Mouse (Mus musculus) neural tube, embryonic 11.5 days (tissue): ENCODE data around the gene Rtcb. TPM values are rescaled to one million over a fixed set of nuclear protein-coding genes. Genes with fewer than 3 reads are reported as not detected.

Source experiments
- ATAC-seq: fragments of 200-750 bp; cut with Nextera tagmentation; 2 replicates; pipeline ENCODE4 v1.8.0; 2017; ENCODE audit warnings: moderate number of reproducible peaks, mild to moderate bottlenecking, moderate TSS enrichment, moderate library complexity; ENCODE audit not compliant: insufficient read depth, low FRiP score, low TSS enrichment
- DNase-seq: peaks from one replicate; pipeline ENCODE4 v3.0.0-alpha.2; 2015; ENCODE audit warnings: low spot score
- H3K27ac ChIP-seq: fragments of 300-500 bp; sonication (generic); 2 replicates; pipeline ENCODE4 v1.5.1; 2014; ENCODE audit warnings: low read depth, mild to moderate bottlenecking, low read length
- H3K27me3 ChIP-seq: fragments of 300-500 bp; sonication (generic); 2 replicates; pipeline ENCODE4 v1.6.1; 2014; ENCODE audit warnings: mild to moderate bottlenecking, low read length, mixed read lengths; ENCODE audit not compliant: control insufficient read depth, insufficient read depth
- H3K36me3 ChIP-seq: fragments of 300-500 bp; sonication (generic); 2 replicates; pipeline ENCODE4 v1.6.1; 2014; ENCODE audit warnings: mild to moderate bottlenecking, low read length, moderate library complexity, mixed read lengths; ENCODE audit not compliant: control insufficient read depth, insufficient read depth
- H3K4me1 ChIP-seq: fragments of 300-500 bp; sonication (generic); 2 replicates; pipeline ENCODE4 v1.6.1; 2014; ENCODE audit warnings: low read length, mixed read lengths; ENCODE audit not compliant: control insufficient read depth, insufficient read depth
- H3K4me2 ChIP-seq: fragments of 300-500 bp; sonication (generic); 2 replicates; pipeline ENCODE4 v1.6.1; 2014; ENCODE audit warnings: low read depth, mild to moderate bottlenecking, moderate library complexity
- H3K4me3 ChIP-seq: fragments of 300-500 bp; sonication (generic); 2 replicates; pipeline ENCODE4 v1.5.1; 2014; ENCODE audit warnings: low read depth, low read length
- H3K9ac ChIP-seq: fragments of 300-500 bp; sonication (generic); 2 replicates; pipeline ENCODE4 v1.6.1; 2014; ENCODE audit warnings: mild to moderate bottlenecking, low read length
- H3K9me3 ChIP-seq: fragments of 300-500 bp; sonication (generic); 2 replicates; pipeline ENCODE4 v1.6.1; 2016; ENCODE audit warnings: low read length; ENCODE audit not compliant: control insufficient read depth
- WGBS: fragments of 180-500 bp; shearing (Covaris S2); extraction: QIAGEN DNeasy Blood & Tissue Kit; methylation state at CpG from one replicate; pipeline ENCODE4 v1.1.7; 2014; 5-methylcytosine and 5-hydroxymethylcytosine counted together
- polyA plus RNA-seq: library from polyadenylated mRNA; unstranded; fragments of >200 nt; fragmentation: Nextera tagmentation; extraction: Ambion mirVana; gene quantifications from 2 replicates; pipeline ENCODE4 v1.2.1, GENCODE M21; 2014

The Rtcb gene
- polyA plus RNA-seq, 1 experiment from 2014 or later: 194 TPM

DNA sequence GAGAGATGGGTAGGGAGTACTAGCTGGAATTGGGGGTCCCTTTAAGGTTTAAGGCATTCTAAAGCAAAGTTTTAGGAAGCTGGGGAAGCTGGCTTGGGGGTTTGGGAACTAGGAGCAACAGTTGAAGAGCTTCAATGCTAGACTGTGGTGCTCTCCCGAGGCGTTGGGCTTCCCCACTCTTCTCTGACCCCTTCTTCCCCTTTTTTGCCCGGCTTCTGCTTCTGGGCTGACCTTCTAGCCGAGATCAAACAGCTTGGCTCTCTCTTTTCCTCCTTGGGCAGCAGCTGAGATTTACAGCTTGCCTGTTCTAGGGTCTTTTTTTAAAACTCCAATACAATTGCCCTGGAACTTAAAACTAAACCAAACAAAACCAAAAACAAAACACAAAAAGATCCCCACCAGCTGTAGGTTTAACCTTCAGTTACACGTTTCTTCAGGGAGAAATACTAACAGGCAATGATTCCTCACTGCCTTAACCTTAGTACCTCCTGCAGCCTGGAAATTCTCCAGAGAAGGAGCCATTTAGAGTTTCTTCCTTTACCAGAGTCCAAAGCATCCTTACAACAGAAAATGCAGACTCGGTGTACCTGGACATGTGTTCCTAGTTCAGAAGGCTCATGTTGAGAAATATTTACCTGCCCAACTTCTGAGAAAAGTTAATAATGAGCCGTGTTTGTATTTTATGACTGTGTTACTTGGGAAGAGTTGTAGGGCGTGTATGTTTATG, 12.4 kb upstream of the Rtcb start:
- no peak for ATAC-seq
- WGBS: 45% methylated on average over 8 of the region's 8 CpGs

DNA sequence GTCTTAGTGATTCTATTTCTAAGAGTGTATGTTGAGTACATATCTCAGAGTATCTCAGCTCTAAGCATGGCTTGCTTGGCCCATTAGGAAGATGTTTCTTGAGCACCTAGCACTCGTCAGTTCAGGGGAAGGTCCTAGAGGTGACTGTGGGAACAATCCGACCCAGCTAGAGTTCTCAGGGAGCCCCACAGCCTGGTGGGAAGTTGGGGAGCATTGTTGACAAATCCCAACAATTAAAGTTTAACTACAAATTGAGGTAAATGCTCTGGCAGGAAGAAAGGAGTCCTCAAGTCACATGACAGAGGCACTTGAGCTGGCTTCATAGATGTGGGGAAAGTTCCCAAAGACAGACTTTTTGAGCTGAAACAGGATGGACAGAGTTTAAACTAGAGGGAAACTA, 11.1 kb upstream of the Rtcb start:
- no peaks in the 10 kb centered on the region for H3K4me1 ChIP-seq
- H3K9ac ChIP-seq: no peak overlapping the region
- 56% methylated on average over 2 of the region's 2 CpGs for WGBS
- ATAC-seq (no peak), DNase-seq (no peak)
- H3K4me2 ChIP-seq: no peak overlapping the region
- H3K27ac ChIP-seq: no peak overlapping the region
- H3K27me3 ChIP-seq: no peaks in the 10 kb centered on the region
- no peak overlapping the region for H3K4me3 ChIP-seq
- no peaks in the 10 kb centered on the region for H3K9me3 ChIP-seq
- H3K36me3 ChIP-seq: no peaks in the 10 kb centered on the region

More for the DNA sequence above, 12.4 kb upstream of the Rtcb start:
- H3K4me3 ChIP-seq: no peak overlapping the region
- no peak overlapping the region for H3K4me2 ChIP-seq
- no peak overlapping the region for H3K27ac ChIP-seq
- H3K27me3 ChIP-seq: no peaks in the 10 kb centered on the region
- H3K9me3 ChIP-seq: no peaks in the 10 kb centered on the region
- no peak overlapping the region for H3K9ac ChIP-seq
- H3K4me1 ChIP-seq: no peaks in the 10 kb centered on the region
- H3K36me3 ChIP-seq: no peaks in the 10 kb centered on the region
- DNase-seq: no peak

DNA sequence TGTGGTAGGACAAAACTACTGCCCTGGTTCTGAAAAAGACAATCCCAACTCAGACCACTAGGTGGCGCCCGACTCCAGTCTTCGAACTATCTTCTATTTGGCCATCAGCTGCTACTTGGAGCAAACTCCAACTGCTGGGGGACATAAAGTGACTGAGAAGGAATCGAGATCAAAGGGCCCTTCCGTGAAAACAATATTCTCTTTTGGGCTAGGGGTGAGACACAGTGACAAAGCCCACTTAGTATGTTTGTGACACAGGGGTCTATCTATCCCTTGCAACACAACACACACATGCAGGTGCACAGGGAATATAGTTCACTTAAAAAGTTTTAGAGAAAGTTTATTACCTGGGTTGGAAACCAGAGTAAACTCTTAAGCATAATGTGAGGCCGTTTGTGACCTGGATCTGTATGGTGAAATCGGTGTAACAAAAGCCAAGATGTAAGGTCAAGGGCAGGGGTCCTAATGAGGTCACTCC, 10.6 kb upstream of the Rtcb start:
- peak; percentile 83 for DNase-seq
- ATAC-seq: no peak

DNA sequence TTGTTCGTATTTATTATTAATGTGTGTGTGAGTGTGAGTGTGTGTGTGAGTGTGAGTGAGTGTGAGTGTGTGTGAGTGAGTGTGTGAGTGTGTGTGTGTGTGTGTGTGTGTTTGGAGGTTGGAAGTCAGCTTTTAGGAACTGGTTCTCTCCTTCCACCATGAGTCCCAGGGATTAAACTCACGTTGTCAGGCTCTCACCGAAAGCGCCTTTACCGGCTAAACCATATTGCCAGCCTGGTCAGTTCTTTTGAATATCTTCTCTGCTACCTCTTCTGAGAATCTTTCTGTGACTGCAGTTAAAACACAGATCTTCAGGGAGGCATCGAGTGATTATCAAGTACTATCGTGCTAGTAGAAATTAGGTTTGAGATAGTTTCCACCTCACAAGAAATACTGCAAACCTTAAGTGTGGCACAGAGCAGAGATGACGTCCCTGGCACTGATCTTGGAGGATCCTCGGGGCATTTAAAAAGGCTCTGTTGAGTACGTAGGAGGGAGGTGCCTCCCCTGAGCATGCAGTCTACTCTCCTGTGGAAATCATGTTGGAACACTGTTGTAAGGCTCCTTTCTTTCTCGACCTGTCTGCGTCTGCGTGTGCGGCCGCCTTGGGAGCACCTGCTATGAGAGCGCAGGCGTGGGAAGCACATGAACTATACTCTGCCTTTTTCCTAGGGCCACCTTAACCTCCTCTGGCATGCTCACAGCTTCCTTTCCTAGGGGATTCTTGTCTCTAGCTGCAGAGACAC, 10.0 kb upstream of the Rtcb start:
- Histone ChIP-seq H3K36me3 (no peaks in the 10 kb centered on the region), H3K4me2 (no peak overlapping the region), H3K27me3 (no peaks in the 10 kb centered on the region), H3K4me1 (no peaks in the 10 kb centered on the region), H3K9me3 (no peaks in the 10 kb centered on the region), H3K4me3 (no peak overlapping the region), H3K27ac (no peak overlapping the region), H3K9ac (no peak overlapping the region)
- ATAC-seq (0 out of 2 replicates have a peak, but pooled peaks have one; percentile 38), DNase-seq (no peak)
- WGBS: 63% methylated on average over 17 of the region's 17 CpGs

More for the DNA sequence above, 10.6 kb upstream of the Rtcb start:
- H3K36me3 ChIP-seq: no peaks in the 10 kb centered on the region
- H3K4me2 ChIP-seq: no peak overlapping the region
- H3K4me3 ChIP-seq: no peak overlapping the region
- H3K27ac ChIP-seq: no peak overlapping the region
- 9% methylated on average over 7 of the region's 7 CpGs for WGBS
- H3K9ac ChIP-seq: no peak overlapping the region
- H3K4me1 ChIP-seq: no peaks in the 10 kb centered on the region
- H3K9me3 ChIP-seq: no peaks in the 10 kb centered on the region
- H3K27me3 ChIP-seq: no peaks in the 10 kb centered on the region

DNA sequence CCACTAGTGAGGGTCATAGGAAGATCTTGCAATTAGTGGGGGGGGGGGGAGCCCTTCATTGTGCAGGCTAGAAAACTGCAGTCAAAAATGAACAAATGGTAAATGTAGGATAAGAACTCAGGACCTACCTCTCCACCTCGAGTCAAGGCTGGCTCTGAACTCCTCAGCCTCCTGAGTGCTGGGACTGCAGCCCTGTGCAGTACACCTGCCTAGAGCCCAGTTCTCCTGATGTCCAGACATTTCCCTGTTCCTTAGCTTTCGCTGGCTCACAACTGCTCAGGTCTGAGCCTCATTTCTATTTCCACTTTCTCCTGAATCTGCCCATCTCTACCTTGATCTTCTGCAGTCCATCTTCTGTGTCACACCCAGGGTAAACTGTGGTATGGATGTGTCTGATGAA, 8.9 kb upstream of the Rtcb start:
- H3K4me1 ChIP-seq: no peaks in the 10 kb centered on the region
- no peaks in the 10 kb centered on the region for H3K36me3 ChIP-seq
- no peaks in the 10 kb centered on the region for H3K27me3 ChIP-seq
- no peak overlapping the region for H3K27ac ChIP-seq
- H3K9ac ChIP-seq: no peak overlapping the region
- no peak for ATAC-seq
- H3K4me3 ChIP-seq: no peak overlapping the region
- H3K4me2 ChIP-seq: no peak overlapping the region
- no peaks in the 10 kb centered on the region for H3K9me3 ChIP-seq
- no peak for DNase-seq
- 60% methylated on average over 2 of the region's 2 CpGs for WGBS

DNA sequence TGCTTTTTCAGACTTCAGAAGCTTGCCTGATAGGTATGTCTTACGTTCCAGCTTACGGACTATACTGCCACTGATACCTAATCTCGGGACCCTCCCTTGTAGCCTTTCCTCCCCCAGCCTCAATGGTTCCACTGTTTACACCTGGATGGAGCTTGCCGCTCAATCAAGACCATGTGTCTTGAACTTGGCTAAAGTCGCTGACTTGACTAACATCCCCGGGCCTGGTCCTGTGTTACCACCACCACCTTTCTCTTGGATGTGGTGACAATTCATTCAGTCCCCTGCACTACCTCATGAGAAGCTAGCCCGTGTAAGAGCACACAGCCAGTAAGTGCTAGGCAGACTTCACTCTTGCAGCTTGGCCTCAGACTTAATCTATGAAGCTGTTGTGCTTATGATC, 6.7 kb upstream of the Rtcb start:
- no peaks in the 10 kb centered on the region for H3K36me3 ChIP-seq
- no peak overlapping the region for H3K27ac ChIP-seq
- H3K4me2 ChIP-seq: no peak overlapping the region
- no peaks in the 10 kb centered on the region for H3K27me3 ChIP-seq
- DNase-seq: no peak
- no peaks in the 10 kb centered on the region for H3K4me1 ChIP-seq
- H3K9me3 ChIP-seq: no peaks in the 10 kb centered on the region
- no peak overlapping the region for H3K4me3 ChIP-seq
- 87% methylated on average over 7 of the region's 7 CpGs for WGBS
- no peak for ATAC-seq
- no peak overlapping the region for H3K9ac ChIP-seq

DNA sequence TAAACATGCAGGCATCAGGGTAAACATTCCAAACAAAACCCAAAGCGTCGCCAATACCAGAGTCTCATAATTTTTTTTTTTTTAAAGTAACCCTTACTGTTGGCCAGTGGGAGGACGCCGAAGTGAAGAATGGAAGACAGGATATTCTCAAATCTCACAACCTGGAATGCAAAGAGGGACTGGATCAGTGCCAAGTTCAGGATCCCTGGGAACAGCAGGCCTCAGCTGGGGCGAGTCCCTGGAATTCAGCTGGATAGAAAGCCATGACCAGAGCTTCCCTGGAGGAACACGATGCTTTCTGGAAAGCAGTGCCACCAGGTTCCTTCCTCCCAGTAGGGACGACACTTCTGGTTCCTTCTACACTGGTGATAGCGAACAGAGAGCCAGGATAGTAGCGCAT, 5.3 kb upstream of the Rtcb start:
- Histone ChIP-seq H3K9ac (no peak overlapping the region), H3K9me3 (no peaks in the 10 kb centered on the region), H3K27ac (no peak overlapping the region), H3K4me2 (no peak overlapping the region), H3K4me1 (no peaks in the 10 kb centered on the region), H3K36me3 (no peaks in the 10 kb centered on the region), H3K4me3 (no peak overlapping the region), H3K27me3 (no peaks in the 10 kb centered on the region)
- no peak for DNase-seq
- ATAC-seq: no peak
- 73% methylated on average over 9 of the region's 9 CpGs for WGBS

DNA sequence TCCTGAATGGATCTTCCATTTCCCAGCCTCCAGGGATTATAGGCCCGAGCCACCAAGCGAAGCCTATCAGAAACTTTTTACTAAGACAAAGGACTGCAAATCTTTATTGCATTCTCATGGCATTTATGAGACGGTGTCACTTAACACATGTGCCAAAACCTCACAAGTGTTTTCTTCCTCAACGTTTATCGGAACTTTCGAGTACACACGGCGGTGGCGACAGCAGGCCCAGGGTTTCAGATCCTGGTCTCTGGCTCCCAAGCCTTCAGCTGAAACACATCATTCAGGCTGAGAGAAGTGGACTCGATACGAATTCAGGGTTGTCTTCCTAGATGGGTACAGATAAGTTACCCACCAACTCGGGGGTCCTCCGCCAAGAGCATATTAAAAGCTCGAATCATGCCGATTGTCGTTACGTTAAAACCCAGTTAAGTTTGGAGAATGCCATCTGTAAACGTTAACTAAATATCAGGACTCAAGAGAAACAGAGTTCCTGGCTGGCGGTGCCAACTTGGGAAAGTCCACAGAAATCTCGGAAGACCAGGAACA, 678 bp downstream of the Rtcb start:
- Histone ChIP-seq H3K4me3 (peak overlapping the region; percentile 88), H3K36me3 (peaks cover 4% of the 10 kb centered on the region; the same call in 1 of the 2 replicates), H3K4me2 (peak overlapping the region; percentile 80), H3K9me3 (no peaks in the 10 kb centered on the region), H3K9ac (peak overlapping the region; percentile 85), H3K27ac (peak overlapping the region; percentile 51; the same call in 1 of the 2 replicates), H3K27me3 (no peaks in the 10 kb centered on the region), H3K4me1 (no peaks in the 10 kb centered on the region)
- DNase-seq (no peak), ATAC-seq (no peak)
- 7% methylated on average over 20 of the region's 20 CpGs for WGBS
